Mouse (Mus musculus) thymus, postnatal 25 days (tissue): ENCODE data around the gene Tcf7l1.

Experiments used
- DNase-seq: peaks from one replicate; pipeline ENCODE4 v3.0.0; 2022

The Tcf7l1 gene

GRCm38 (mm10) chr6:72584154-72584553 lies 204.9 kb downstream of the Tcf7l1 start:
- DNase-seq: no peak

DNA sequence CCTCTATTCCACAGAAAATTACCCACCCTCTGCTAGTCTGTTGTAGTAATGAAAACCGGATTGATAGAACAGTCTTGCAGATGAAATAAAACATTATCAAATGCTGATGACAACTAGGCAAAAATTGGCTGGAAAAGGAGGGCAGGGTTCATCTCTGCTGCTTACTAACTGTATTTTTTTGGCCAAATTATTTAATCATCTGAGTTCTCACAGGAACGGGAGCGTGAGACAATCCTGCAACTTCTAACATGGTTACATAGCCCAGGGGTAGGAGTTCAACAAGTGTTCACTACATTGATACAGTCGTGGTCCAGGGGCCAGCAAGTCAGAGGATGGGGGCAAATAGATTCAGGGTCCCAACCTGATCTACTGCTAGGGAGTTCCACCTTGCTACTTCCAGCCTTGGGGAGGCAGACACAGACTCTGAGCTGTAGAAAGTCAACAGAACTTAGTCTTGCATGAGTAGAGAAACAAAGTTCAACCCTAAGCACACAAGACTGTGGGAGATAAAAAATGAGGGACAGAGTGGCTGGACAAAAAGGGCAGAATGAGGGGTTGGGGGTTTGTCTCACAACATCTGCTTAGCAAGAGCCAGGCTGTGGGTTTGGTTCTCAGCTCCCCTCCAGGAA lies 205.7 kb downstream of the Tcf7l1 start:
- DNase-seq: no peak

GRCm38 (mm10) chr6:72581625-72582382 lies 207.2 kb downstream of the Tcf7l1 start:
- no peak for DNase-seq
